Mouse (Mus musculus) stomach, embryonic 15.5 days (tissue): ENCODE measurements around the gene Slc17a1. TPM values are rescaled to one million over a fixed set of nuclear protein-coding genes. Genes with fewer than 3 reads are reported as not detected.

ENCODE experiments used
- ATAC-seq: fragments of 200-750 bp; cut with Nextera tagmentation; 2 replicates; pipeline ENCODE4 v1.8.0; 2017; ENCODE audit warnings: low read depth, moderate number of reproducible peaks, moderate TSS enrichment; ENCODE audit not compliant: insufficient read depth, low FRiP score
- H3K27ac ChIP-seq: fragments of 300-500 bp; sonication (generic); 2 replicates; pipeline ENCODE4 v1.5.1; 2015; ENCODE audit warnings: mild to moderate bottlenecking, inconsistent platforms
- H3K27me3 ChIP-seq: fragments of 300-500 bp; sonication (generic); replicated peaks from 2 replicates; pipeline ENCODE4 v1.6.1; 2015; ENCODE audit warnings: inconsistent platforms
- H3K36me3 ChIP-seq: fragments of 300-500 bp; sonication (generic); 2 replicates; pipeline ENCODE4 v1.6.1; 2015; ENCODE audit warnings: inconsistent platforms
- H3K4me1 ChIP-seq: fragments of 300-500 bp; sonication (generic); 2 replicates; pipeline ENCODE4 v1.6.1; 2015; ENCODE audit warnings: inconsistent platforms
- H3K4me2 ChIP-seq: fragments of 300-500 bp; sonication (generic); 2 replicates; pipeline ENCODE4 v1.6.1; 2015; ENCODE audit warnings: mild to moderate bottlenecking, inconsistent platforms
- H3K4me3 ChIP-seq: fragments of 300-500 bp; sonication (generic); replicated peaks from 2 replicates; pipeline ENCODE4 v1.5.1; 2015; ENCODE audit warnings: inconsistent platforms
- H3K9ac ChIP-seq: fragments of 300-500 bp; sonication (generic); 2 replicates; pipeline ENCODE4 v1.6.1; 2015; ENCODE audit warnings: inconsistent platforms
- H3K9me3 ChIP-seq: fragments of 300-500 bp; sonication (generic); 2 replicates; pipeline ENCODE4 v1.6.1; 2016; ENCODE audit warnings: inconsistent platforms
- WGBS: fragments of 180-500 bp; shearing (Covaris S2); methylation state at CpG from one replicate; pipeline ENCODE4 v1.1.7; 2015; 5-methylcytosine and 5-hydroxymethylcytosine counted together
- polyA plus RNA-seq: library from polyadenylated mRNA; unstranded; fragments of >200 nt; fragmentation: Nextera tagmentation; extraction: Ambion mirVana; gene quantifications from 2 replicates; pipeline ENCODE4 v1.2.1, GENCODE M21; 2015

Slc17a1 gene
- 0.06 and 0.19 TPM in 2 replicates for polyA plus RNA-seq

DNA sequence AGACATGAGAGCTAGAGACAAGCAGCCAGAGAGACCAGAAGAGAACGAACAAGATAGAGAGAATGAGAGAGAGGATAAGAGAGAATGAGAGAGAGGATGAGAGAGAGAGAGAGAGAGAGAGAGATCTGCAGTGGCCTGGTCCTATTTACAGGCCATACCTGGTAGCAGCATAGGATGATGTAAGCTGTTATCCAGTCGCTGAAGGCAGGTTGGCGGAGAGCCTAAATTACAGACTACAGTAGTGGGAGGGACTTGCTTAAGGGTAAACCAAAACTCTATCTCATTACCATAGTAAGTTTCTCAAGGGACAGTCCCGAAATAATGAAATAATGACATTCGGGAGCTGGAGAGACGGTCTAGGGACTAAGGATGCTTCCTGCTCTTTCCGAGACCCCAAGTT is at the start of gene Slc17a1:
Gene Slc17a1, plus strand, starts transcription at position 346 of the 400 bp plus-strand sequence.
- Histone ChIP-seq H3K9me3 (no peaks in the 10 kb centered on the region), H3K4me2 (no peak within 1 kb of the TSS), H3K27ac (no peak within 1 kb of the TSS), H3K4me3 (no peak within 1 kb of the TSS), H3K9ac (no peak within 1 kb of the TSS), H3K4me1 (no peaks in the 10 kb centered on the region), H3K36me3 (no peaks in the 10 kb centered on the region), H3K27me3 (no peaks in the 10 kb centered on the region)
- ATAC-seq: no peak
- WGBS: 85% methylated on average over 7 of the region's 7 CpGs

DNA sequence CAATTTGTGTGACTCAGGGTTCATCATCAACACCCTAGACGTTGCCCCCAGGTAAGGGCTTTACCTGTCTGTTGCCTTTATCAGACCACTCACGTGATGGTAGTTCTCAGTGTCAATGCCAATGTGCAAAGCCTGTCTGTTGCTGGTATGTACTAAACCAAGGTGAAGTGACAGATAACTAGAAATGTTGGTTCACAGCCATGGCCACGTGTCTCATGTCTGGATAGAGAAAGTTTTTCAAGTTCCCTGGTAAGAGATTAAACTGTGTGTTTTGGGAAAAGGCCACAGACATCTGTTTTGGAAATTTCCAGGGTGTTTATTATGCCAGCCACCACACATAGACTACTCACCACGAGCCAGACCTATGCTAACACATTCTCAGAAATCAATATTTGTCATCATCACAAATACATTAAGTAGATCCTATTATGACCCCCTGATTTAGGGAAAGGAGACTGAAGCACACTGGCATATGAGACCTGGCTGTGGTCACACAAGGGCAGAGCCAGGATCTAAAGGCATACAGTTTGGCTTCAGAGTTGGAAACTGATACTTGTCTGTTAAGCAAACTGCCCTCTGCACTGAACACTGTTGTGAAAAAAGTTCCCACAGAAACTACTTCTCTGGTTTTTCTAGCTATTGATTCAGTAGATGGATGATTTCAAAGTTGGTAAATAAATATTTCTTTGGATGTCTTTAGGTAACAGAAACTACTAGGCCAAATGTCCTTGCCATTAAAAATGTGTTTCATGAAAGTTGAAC is 47.2 kb upstream of the Slc17a1 start:
- no peaks in the 10 kb centered on the region for H3K27me3 ChIP-seq
- H3K4me1 ChIP-seq: no peaks in the 10 kb centered on the region
- no peaks in the 10 kb centered on the region for H3K9me3 ChIP-seq
- no peaks in the 10 kb centered on the region for H3K36me3 ChIP-seq
- H3K27ac ChIP-seq: no peak overlapping the region
- 58% methylated on average over 4 of the region's 4 CpGs for WGBS
- no peak for ATAC-seq
- H3K4me3 ChIP-seq: no peak overlapping the region
- no peak overlapping the region for H3K9ac ChIP-seq
- H3K4me2 ChIP-seq: no peak overlapping the region

DNA sequence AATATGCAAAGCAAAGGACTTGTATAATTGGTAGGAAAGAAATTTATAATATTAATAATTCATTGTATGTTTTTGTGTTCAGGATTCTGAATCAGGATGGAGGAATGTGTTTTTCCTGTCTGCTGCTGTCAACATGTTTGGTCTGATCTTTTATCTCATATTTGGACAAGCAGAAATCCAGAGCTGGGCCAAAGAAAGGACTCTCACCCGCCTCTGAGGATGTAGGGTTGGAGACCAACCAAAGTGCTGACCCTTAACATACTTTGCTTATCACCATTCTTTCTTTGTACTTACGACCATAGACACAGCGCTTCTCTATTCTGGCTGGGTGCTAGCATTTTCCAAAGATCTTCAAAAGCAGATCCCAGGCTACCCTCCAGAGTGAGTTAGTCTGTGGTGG is 45.3 kb upstream of the Slc17a1 start:
- 73% methylated on average over 3 of the region's 3 CpGs for WGBS
- Histone ChIP-seq H3K27me3 (no peaks in the 10 kb centered on the region), H3K4me3 (no peak overlapping the region), H3K4me2 (no peak overlapping the region), H3K9ac (no peak overlapping the region), H3K27ac (no peak overlapping the region), H3K9me3 (no peaks in the 10 kb centered on the region), H3K36me3 (no peaks in the 10 kb centered on the region), H3K4me1 (no peaks in the 10 kb centered on the region)
- ATAC-seq: no peak

- Histone ChIP-seq H3K9me3 (no peaks in the 10 kb centered on the region), H3K9ac (no peak overlapping the region), H3K4me1 (no peaks in the 10 kb centered on the region), H3K27me3 (no peaks in the 10 kb centered on the region), H3K4me2 (no peak overlapping the region), H3K27ac (no peak overlapping the region), H3K4me3 (no peak overlapping the region), H3K36me3 (no peaks in the 10 kb centered on the region)
- WGBS: 59% methylated on average over 3 of the region's 3 CpGs
- no peak for ATAC-seq
These were observed 40.9 kb upstream of the Slc17a1 start for GRCm38 (mm10) chr13:23826606-23827005.

DNA sequence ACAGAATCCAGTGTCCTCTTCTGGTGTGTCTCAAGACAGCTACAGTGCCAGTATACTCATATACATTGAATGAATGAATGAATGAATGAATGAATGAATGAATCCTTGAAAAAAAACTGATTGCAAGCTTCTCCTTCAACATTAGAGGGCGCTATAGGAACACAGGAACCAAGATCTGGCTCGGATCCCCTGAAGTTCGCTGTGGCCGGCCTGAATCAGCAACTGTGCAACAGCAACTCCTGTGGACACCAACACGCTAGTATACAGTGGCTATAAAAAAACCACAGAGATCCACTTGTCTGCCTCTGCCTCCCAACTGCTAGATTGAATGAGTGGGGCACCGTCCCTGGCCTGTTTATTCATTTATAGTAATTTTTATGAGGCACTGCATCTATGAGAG is 34.5 kb upstream of the Slc17a1 start:
- no peak overlapping the region for H3K4me2 ChIP-seq
- no peak overlapping the region for H3K9ac ChIP-seq
- H3K4me3 ChIP-seq: no peak overlapping the region
- H3K36me3 ChIP-seq: no peaks in the 10 kb centered on the region
- ATAC-seq: no peak
- H3K27me3 ChIP-seq: no peaks in the 10 kb centered on the region
- H3K4me1 ChIP-seq: no peaks in the 10 kb centered on the region
- H3K27ac ChIP-seq: no peak overlapping the region
- 13% methylated on average over 6 of the region's 6 CpGs for WGBS
- no peaks in the 10 kb centered on the region for H3K9me3 ChIP-seq

DNA sequence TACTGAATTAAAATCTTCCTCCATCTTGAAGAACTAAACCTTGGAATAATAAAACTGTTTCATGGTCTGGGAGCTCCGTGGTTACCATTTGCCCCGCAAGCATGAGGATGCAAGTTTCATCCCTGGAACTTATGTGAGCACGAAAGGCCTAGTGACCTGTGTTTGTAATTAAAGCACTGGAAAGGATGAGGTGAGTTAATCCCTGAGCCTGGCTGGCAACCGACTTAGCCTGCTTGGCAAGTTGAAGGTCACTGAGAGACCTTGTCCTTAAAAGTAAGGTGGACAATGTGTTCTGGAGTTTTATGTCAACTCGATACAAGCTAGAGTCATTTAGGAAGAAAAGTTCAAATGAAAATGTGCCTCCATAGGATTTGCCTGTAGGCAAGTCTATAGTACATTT is 32.7 kb upstream of the Slc17a1 start:
- H3K27me3 ChIP-seq: no peaks in the 10 kb centered on the region
- no peak for ATAC-seq
- no peaks in the 10 kb centered on the region for H3K4me1 ChIP-seq
- no peaks in the 10 kb centered on the region for H3K9me3 ChIP-seq
- no peaks in the 10 kb centered on the region for H3K36me3 ChIP-seq
- H3K4me3 ChIP-seq: no peak overlapping the region
- no peak overlapping the region for H3K27ac ChIP-seq
- H3K4me2 ChIP-seq: no peak overlapping the region
- H3K9ac ChIP-seq: no peak overlapping the region
- WGBS: 88% methylated on average over 5 of the region's 5 CpGs

DNA sequence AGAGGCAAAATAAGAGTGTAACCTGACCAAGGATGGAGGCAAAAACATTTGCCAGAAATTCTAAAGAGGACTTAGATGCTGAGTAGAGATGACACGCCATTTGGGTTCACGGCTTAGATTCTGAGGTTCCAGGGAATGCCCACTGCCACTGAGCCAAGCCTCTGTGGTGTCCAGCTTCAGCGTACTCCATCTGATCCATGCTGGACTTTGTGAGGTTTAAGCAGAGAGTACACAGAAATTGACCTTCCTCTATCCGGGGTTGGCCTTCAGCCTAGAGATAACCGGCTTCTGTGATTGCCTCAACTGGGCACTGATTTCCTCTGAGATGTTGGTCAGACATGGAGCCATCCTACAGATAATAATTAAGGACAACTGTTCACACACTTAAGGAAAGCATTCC is 30.9 kb upstream of the Slc17a1 start:
- no peak overlapping the region for H3K27ac ChIP-seq
- no peaks in the 10 kb centered on the region for H3K36me3 ChIP-seq
- H3K4me2 ChIP-seq: no peak overlapping the region
- WGBS: 85% methylated on average over 5 of the region's 5 CpGs
- no peaks in the 10 kb centered on the region for H3K4me1 ChIP-seq
- H3K9me3 ChIP-seq: no peaks in the 10 kb centered on the region
- H3K27me3 ChIP-seq: no peaks in the 10 kb centered on the region
- H3K9ac ChIP-seq: no peak overlapping the region
- no peak overlapping the region for H3K4me3 ChIP-seq
- no peak for ATAC-seq

GRCm38 (mm10) chr13:23839308-23839707 is 28.2 kb upstream of the Slc17a1 start, which contains the start of gene Slc17a3:
Slc17a3 (plus strand) TSS chr13:23839434.
- Histone ChIP-seq H3K4me3 (no peak within 1 kb of the TSS), H3K9ac (no peak within 1 kb of the TSS), H3K27ac (no peak within 1 kb of the TSS), H3K4me2 (no peak within 1 kb of the TSS), H3K9me3 (no peaks in the 10 kb centered on the region), H3K4me1 (no peaks in the 10 kb centered on the region), H3K36me3 (no peaks in the 10 kb centered on the region), H3K27me3 (no peaks in the 10 kb centered on the region)
- no peak for ATAC-seq
- WGBS: 75% methylated on average over 2 of the region's 2 CpGs

- no peak overlapping the region for H3K4me3 ChIP-seq
- H3K4me1 ChIP-seq: no peaks in the 10 kb centered on the region
- no peaks in the 10 kb centered on the region for H3K27me3 ChIP-seq
- no peak overlapping the region for H3K9ac ChIP-seq
- H3K27ac ChIP-seq: no peak overlapping the region
- 69% methylated on average over 4 of the region's 4 CpGs for WGBS
- H3K4me2 ChIP-seq: no peak overlapping the region
- no peaks in the 10 kb centered on the region for H3K36me3 ChIP-seq
- no peaks in the 10 kb centered on the region for H3K9me3 ChIP-seq
- no peak for ATAC-seq
These were observed 21.7 kb upstream of the Slc17a1 start for GRCm38 (mm10) chr13:23845851-23846250.

DNA sequence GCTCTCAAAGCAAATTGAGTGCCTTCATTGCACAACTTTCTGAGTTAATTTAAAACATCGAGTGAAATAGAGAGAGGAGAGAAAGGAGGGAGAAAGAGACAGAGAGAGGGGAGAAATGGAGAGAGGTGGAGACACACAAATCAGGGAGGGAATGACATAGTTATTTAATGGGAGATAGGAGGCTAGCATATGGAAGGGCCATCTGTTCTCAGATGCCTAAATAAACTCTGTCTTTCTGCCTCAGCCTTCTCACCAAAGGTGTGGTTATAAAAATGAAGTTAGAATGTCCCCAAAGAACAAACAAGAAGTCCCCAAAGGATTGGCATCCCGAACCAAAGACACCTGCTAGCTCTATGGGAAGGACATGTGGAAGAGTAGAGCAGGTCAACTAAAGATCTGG is 18.3 kb upstream of the Slc17a1 start:
- H3K4me3 ChIP-seq: no peak overlapping the region
- 76% methylated on average over 2 of the region's 2 CpGs for WGBS
- H3K27me3 ChIP-seq: no peaks in the 10 kb centered on the region
- no peaks in the 10 kb centered on the region for H3K4me1 ChIP-seq
- no peaks in the 10 kb centered on the region for H3K9me3 ChIP-seq
- no peak overlapping the region for H3K27ac ChIP-seq
- H3K36me3 ChIP-seq: no peaks in the 10 kb centered on the region
- H3K4me2 ChIP-seq: no peak overlapping the region
- ATAC-seq: no peak
- H3K9ac ChIP-seq: no peak overlapping the region

GRCm38 (mm10) chr13:23856401-23856800 is 11.1 kb upstream of the Slc17a1 start:
- WGBS: 51% methylated on average over 3 of the region's 3 CpGs
- no peak overlapping the region for H3K4me3 ChIP-seq
- no peak for ATAC-seq
- H3K27me3 ChIP-seq: no peaks in the 10 kb centered on the region
- H3K4me1 ChIP-seq: no peaks in the 10 kb centered on the region
- H3K27ac ChIP-seq: no peak overlapping the region
- H3K36me3 ChIP-seq: no peaks in the 10 kb centered on the region
- H3K4me2 ChIP-seq: no peak overlapping the region
- no peaks in the 10 kb centered on the region for H3K9me3 ChIP-seq
- H3K9ac ChIP-seq: no peak overlapping the region

GRCm38 (mm10) chr13:23861815-23862214 is 5.7 kb upstream of the Slc17a1 start:
- Histone ChIP-seq H3K27me3 (no peaks in the 10 kb centered on the region), H3K27ac (no peak overlapping the region), H3K9me3 (no peaks in the 10 kb centered on the region), H3K36me3 (no peaks in the 10 kb centered on the region), H3K4me1 (no peaks in the 10 kb centered on the region), H3K9ac (no peak overlapping the region), H3K4me3 (no peak overlapping the region), H3K4me2 (no peak overlapping the region)
- ATAC-seq: no peak

- 58% methylated on average over 9 of the region's 9 CpGs for WGBS
- Histone ChIP-seq H3K27ac (no peak overlapping the region), H3K9ac (no peak overlapping the region), H3K36me3 (no peaks in the 10 kb centered on the region), H3K4me2 (no peak overlapping the region), H3K4me1 (no peaks in the 10 kb centered on the region), H3K4me3 (no peak overlapping the region), H3K27me3 (no peaks in the 10 kb centered on the region), H3K9me3 (no peaks in the 10 kb centered on the region)
- no peak for ATAC-seq
These were observed 2.8 kb upstream of the Slc17a1 start for GRCm38 (mm10) chr13:23864711-23865110.
